Mouse (Mus musculus) intestine, embryonic 14.5 days (tissue): ENCODE results near the gene Eif4a2. TPM values are rescaled to one million over a fixed set of nuclear protein-coding genes. Genes with fewer than 3 reads are reported as not detected.

ENCODE experiments used
- ATAC-seq: fragments of 200-750 bp; cut with Nextera tagmentation; replicated peaks from 2 replicates; pipeline ENCODE4 v1.8.0; 2017; ENCODE audit warnings: low read depth, moderate number of reproducible peaks, moderate TSS enrichment, moderate library complexity; ENCODE audit not compliant: low FRiP score, low TSS enrichment
- DNase-seq: peaks from one replicate; pipeline ENCODE4 v3.0.0-alpha.2; 2018; ENCODE audit warnings: low spot score
- H3K27ac ChIP-seq: fragments of 300-500 bp; sonication (generic); 2 replicates; pipeline ENCODE4 v1.5.1; 2014; ENCODE audit warnings: low read depth, mild to moderate bottlenecking, control low read depth
- H3K27me3 ChIP-seq: fragments of 300-500 bp; sonication (generic); replicated peaks from 2 replicates; pipeline ENCODE4 v1.6.1; 2014; ENCODE audit warnings: low read length, control low read depth; ENCODE audit not compliant: control insufficient read depth, insufficient read depth
- H3K36me3 ChIP-seq: fragments of 300-500 bp; sonication (generic); 2 replicates; pipeline ENCODE4 v1.6.1; 2014; ENCODE audit warnings: low read length, control low read depth; ENCODE audit not compliant: control insufficient read depth, insufficient read depth
- H3K4me1 ChIP-seq: fragments of 300-500 bp; sonication (generic); replicated peaks from 2 replicates; pipeline ENCODE4 v1.6.1; 2014; ENCODE audit warnings: low read length, control low read depth, mixed read lengths; ENCODE audit not compliant: control insufficient read depth, insufficient read depth
- H3K4me2 ChIP-seq: fragments of 300-500 bp; sonication (generic); 2 replicates; pipeline ENCODE4 v1.6.1; 2014; ENCODE audit warnings: low read length
- H3K4me3 ChIP-seq: fragments of 300-500 bp; sonication (generic); 2 replicates; pipeline ENCODE4 v1.5.1; 2014; ENCODE audit warnings: low read depth, low read length, control low read depth, mixed read lengths
- H3K9ac ChIP-seq: fragments of 300-500 bp; sonication (generic); 2 replicates; pipeline ENCODE4 v1.6.1; 2014; ENCODE audit warnings: mild to moderate bottlenecking, low read length
- H3K9me3 ChIP-seq: fragments of 300-500 bp; sonication (generic); 2 replicates; pipeline ENCODE4 v1.6.1; 2016; ENCODE audit warnings: low read length, control low read depth; ENCODE audit not compliant: control insufficient read depth
- WGBS: fragments of 180-500 bp; shearing (Covaris S2); extraction: QIAGEN DNeasy Blood & Tissue Kit; methylation state at CpG from one replicate; pipeline ENCODE4 v1.1.7; 2014; 5-methylcytosine and 5-hydroxymethylcytosine counted together
- polyA plus RNA-seq: library from polyadenylated mRNA; unstranded; fragments of >200 nt; fragmentation: Nextera tagmentation; extraction: Ambion mirVana; gene quantifications from 2 replicates; pipeline ENCODE4 v1.2.1, GENCODE M21; 2014

Gene Eif4a2
- polyA plus RNA-seq, 1 experiment from 2014 or later = 218 TPM

- no peak overlapping the region for H3K27ac ChIP-seq
- H3K27me3 ChIP-seq = no peaks in the 10 kb centered on the region
- H3K4me2 ChIP-seq = no peak overlapping the region
- H3K36me3 ChIP-seq = no peaks in the 10 kb centered on the region
- H3K9ac ChIP-seq = no peak overlapping the region
- H3K4me3 ChIP-seq = no peak overlapping the region
- ATAC-seq (no peak), DNase-seq (no peak)
- H3K9me3 ChIP-seq = no peaks in the 10 kb centered on the region
- 98% methylated on average over 3 of the region's 3 CpGs for WGBS
- no peaks in the 10 kb centered on the region for H3K4me1 ChIP-seq
These were observed 33.7 kb downstream of the Eif4a2 start for GRCm38 (mm10) chr16:23140911-23141310.

GRCm38 (mm10) chr16:23144326-23144725 lies 37.1 kb downstream of the Eif4a2 start:
- WGBS = 85% methylated on average over 7 of the region's 7 CpGs
- Histone ChIP-seq H3K27me3 (no peaks in the 10 kb centered on the region), H3K27ac (no peak overlapping the region), H3K9me3 (no peaks in the 10 kb centered on the region), H3K4me1 (no peaks in the 10 kb centered on the region), H3K4me3 (no peak overlapping the region), H3K36me3 (no peaks in the 10 kb centered on the region), H3K9ac (no peak overlapping the region), H3K4me2 (no peak overlapping the region)
- DNase-seq (no peak), ATAC-seq (no peak)

GRCm38 (mm10) chr16:23145211-23145610 lies 38.0 kb downstream of the Eif4a2 start:
- Histone ChIP-seq H3K4me1 (no peaks in the 10 kb centered on the region), H3K4me2 (no peak overlapping the region), H3K9ac (no peak overlapping the region), H3K4me3 (no peak overlapping the region), H3K27ac (no peak overlapping the region), H3K36me3 (no peaks in the 10 kb centered on the region), H3K27me3 (no peaks in the 10 kb centered on the region), H3K9me3 (no peaks in the 10 kb centered on the region)
- WGBS = 83% methylated on average over 5 of the region's 5 CpGs
- DNase-seq (no peak), ATAC-seq (no peak)

GRCm38 (mm10) chr16:23146280-23146679 lies 39.0 kb downstream of the Eif4a2 start, which contains the start of gene Adipoq:
Adipoq (plus strand) TSS chr16:23146536.
- ATAC-seq = no peak
- 90% methylated on average over 3 of the region's 3 CpGs for whole genome bisulfite sequencing

GRCm38 (mm10) chr16:23148936-23149335 lies 41.7 kb downstream of the Eif4a2 start:
- H3K27me3 ChIP-seq = no peaks in the 10 kb centered on the region
- H3K27ac ChIP-seq = no peak overlapping the region
- H3K4me3 ChIP-seq = no peak overlapping the region
- no peak for DNase-seq
- no peak for ATAC-seq
- 54% methylated on average over 2 of the region's 2 CpGs for WGBS
- H3K9me3 ChIP-seq = no peaks in the 10 kb centered on the region
- H3K4me1 ChIP-seq = no peaks in the 10 kb centered on the region
- no peaks in the 10 kb centered on the region for H3K36me3 ChIP-seq
- H3K4me2 ChIP-seq = no peak overlapping the region
- no peak overlapping the region for H3K9ac ChIP-seq

More at GRCm38 (mm10) chr16:23146280-23146679, 39.0 kb downstream of the Eif4a2 start, which contains the start of gene Adipoq:
- Histone ChIP-seq H3K9me3 (no peaks in the 10 kb centered on the region), H3K4me3 (no peak within 1 kb of the TSS), H3K27me3 (no peaks in the 10 kb centered on the region), H3K27ac (no peak within 1 kb of the TSS), H3K4me2 (no peak within 1 kb of the TSS), H3K4me1 (no peaks in the 10 kb centered on the region), H3K36me3 (no peaks in the 10 kb centered on the region), H3K9ac (no peak within 1 kb of the TSS)
- DNase-seq = no peak

- Histone ChIP-seq H3K27ac (no peak overlapping the region), H3K4me3 (no peak overlapping the region), H3K4me2 (no peak overlapping the region), H3K27me3 (no peaks in the 10 kb centered on the region), H3K4me1 (no peaks in the 10 kb centered on the region), H3K36me3 (no peaks in the 10 kb centered on the region), H3K9me3 (no peaks in the 10 kb centered on the region), H3K9ac (no peak overlapping the region)
- 62% methylated on average over 8 of the region's 8 CpGs for WGBS
- no peak for ATAC-seq
- no peak for DNase-seq
These were observed 42.2 kb downstream of the Eif4a2 start for GRCm38 (mm10) chr16:23149396-23149795.

GRCm38 (mm10) chr16:23151423-23151822 lies 44.2 kb downstream of the Eif4a2 start:
- Histone ChIP-seq H3K4me3 (no peak overlapping the region), H3K27me3 (no peaks in the 10 kb centered on the region), H3K4me2 (no peak overlapping the region), H3K36me3 (no peaks in the 10 kb centered on the region), H3K4me1 (no peaks in the 10 kb centered on the region), H3K27ac (no peak overlapping the region), H3K9ac (no peak overlapping the region), H3K9me3 (no peaks in the 10 kb centered on the region)
- no peak for ATAC-seq
- WGBS = 11% methylated on average over 2 of the region's 2 CpGs
- DNase-seq = no peak

GRCm38 (mm10) chr16:23154261-23154660 lies 47.0 kb downstream of the Eif4a2 start:
- Histone ChIP-seq H3K9me3 (no peaks in the 10 kb centered on the region), H3K9ac (no peak overlapping the region), H3K4me1 (no peaks in the 10 kb centered on the region), H3K4me3 (no peak overlapping the region), H3K36me3 (no peaks in the 10 kb centered on the region), H3K27ac (no peak overlapping the region), H3K27me3 (no peaks in the 10 kb centered on the region), H3K4me2 (no peak overlapping the region)
- no peak for ATAC-seq
- 56% methylated on average over 5 of the region's 5 CpGs for WGBS
- no peak for DNase-seq

- WGBS = 92% methylated on average over 13 of the region's 13 CpGs
- no peak overlapping the region for H3K4me2 ChIP-seq
- H3K27ac ChIP-seq = no peak overlapping the region
- no peak for DNase-seq
- no peak overlapping the region for H3K9ac ChIP-seq
- no peak for ATAC-seq
- no peaks in the 10 kb centered on the region for H3K4me1 ChIP-seq
- no peaks in the 10 kb centered on the region for H3K9me3 ChIP-seq
- H3K36me3 ChIP-seq = no peaks in the 10 kb centered on the region
- no peaks in the 10 kb centered on the region for H3K27me3 ChIP-seq
- H3K4me3 ChIP-seq = no peak overlapping the region
These were observed 49.8 kb downstream of the Eif4a2 start for GRCm38 (mm10) chr16:23157013-23157412.
